30 mouse cellular contexts compared by ENCODE assay signal in the genomic region with DNA sequence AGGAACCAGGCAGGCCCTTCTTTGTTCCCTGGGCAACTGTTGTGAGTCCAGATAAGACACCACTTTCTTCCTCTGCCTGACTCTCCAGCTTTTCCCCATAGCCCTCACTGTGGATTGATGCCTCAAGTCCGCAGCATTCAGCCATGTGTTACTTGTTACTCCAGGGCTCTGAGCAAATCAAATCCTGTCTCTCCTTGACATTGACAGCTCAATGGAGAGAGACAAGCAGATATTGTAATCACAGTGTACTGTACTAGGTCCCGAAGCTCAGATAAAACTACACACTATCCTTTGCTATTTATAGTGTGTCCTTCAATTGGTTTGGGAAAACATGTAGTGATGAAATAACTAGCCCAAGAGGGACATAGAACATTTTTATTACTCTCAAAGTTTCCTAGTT.
DNase-seq lines count a peak whose midpoint lies in the region; ATAC-seq lines count a peak whose summit lies in the region.
"Had no signal": no experiment of that assay in that cellular context is flagged by ENCODE, and none has a peak within 500 bp of the region (broad histone marks: within the 10 kb centered on the region; RNA-seq: fewer than 3 reads in every experiment).

No protein-coding gene starts in this region.

- H3K4me1 ChIP-seq in heart, embryonic 11.5 days (ENCODE audit: control insufficient read depth, insufficient read depth, low read length) = no peaks in the 10 kb centered on the region
- no peaks in the 10 kb centered on the region for H3K4me1 ChIP-seq in hindbrain, embryonic 16.5 days (ENCODE audit: control insufficient read depth, insufficient read depth, low read depth, low read length)
- no peaks in the 10 kb centered on the region for H3K4me1 ChIP-seq in hindbrain, embryonic 14.5 days (replicated peaks; ENCODE audit: control insufficient read depth, insufficient read depth, low read length)
- no peaks in the 10 kb centered on the region; the same call in 1 of the 2 replicates for H3K4me1 ChIP-seq in neural tube, embryonic 15.5 days
- H3K4me1 ChIP-seq: forebrain, embryonic 10.5 days; forebrain, embryonic 15.5 days; hindbrain, embryonic 13.5 days; intestine, embryonic 15.5 days; liver, embryonic 13.5 days had no signal

- H3K27me3 ChIP-seq in heart, embryonic 11.5 days (ENCODE audit: control insufficient read depth, insufficient read depth, low read length) = no peaks in the 10 kb centered on the region
- H3K27me3 ChIP-seq in hindbrain, embryonic 16.5 days (replicated peaks; ENCODE audit: control insufficient read depth, insufficient read depth, low read length) = no peaks in the 10 kb centered on the region
- no peaks in the 10 kb centered on the region for H3K27me3 ChIP-seq in hindbrain, embryonic 14.5 days (ENCODE audit: control insufficient read depth, insufficient read depth, low read length)
- no peaks in the 10 kb centered on the region for H3K27me3 ChIP-seq in neural tube, embryonic 15.5 days (replicated peaks)
- H3K27me3 ChIP-seq: forebrain, embryonic 15.5 days; hindbrain, embryonic 13.5 days; intestine, embryonic 15.5 days; limb, embryonic 15.5 days; liver, embryonic 13.5 days had no signal

- H3K36me3 ChIP-seq in heart, embryonic 11.5 days (ENCODE audit: control insufficient read depth, insufficient read depth, low read length) = no peaks in the 10 kb centered on the region
- H3K36me3 ChIP-seq in hindbrain, embryonic 16.5 days (ENCODE audit: control insufficient read depth, insufficient read depth, low read length) = no peaks in the 10 kb centered on the region
- no peaks in the 10 kb centered on the region for H3K36me3 ChIP-seq in hindbrain, embryonic 14.5 days (replicated peaks; ENCODE audit: control insufficient read depth, insufficient read depth)
- no peaks in the 10 kb centered on the region for H3K36me3 ChIP-seq in neural tube, embryonic 15.5 days
- H3K36me3 ChIP-seq: forebrain, embryonic 10.5 days; forebrain, embryonic 15.5 days; hindbrain, embryonic 13.5 days; intestine, embryonic 15.5 days; limb, embryonic 15.5 days; liver, embryonic 13.5 days had no signal

- no peaks in the 10 kb centered on the region for H3K9me3 ChIP-seq in heart, embryonic 11.5 days (replicated peaks; ENCODE audit: control insufficient read depth, low read length)
- H3K9me3 ChIP-seq in hindbrain, embryonic 16.5 days (ENCODE audit: control insufficient read depth, low read length) = no peaks in the 10 kb centered on the region
- no peaks in the 10 kb centered on the region for H3K9me3 ChIP-seq in hindbrain, embryonic 14.5 days (ENCODE audit: control insufficient read depth, low read length)
- no peaks in the 10 kb centered on the region for H3K9me3 ChIP-seq in neural tube, embryonic 15.5 days (replicated peaks)
- H3K9me3 ChIP-seq: forebrain, embryonic 10.5 days; forebrain, embryonic 15.5 days; hindbrain, embryonic 13.5 days; intestine, embryonic 15.5 days; limb, embryonic 15.5 days; liver, embryonic 13.5 days had no signal

- 36% methylated on average over 2 of the region's 2 CpGs for WGBS in heart, embryonic 11.5 days (ENCODE audit: insufficient replicate concordance)
- 62% methylated on average over 2 of the region's 2 CpGs for WGBS in hindbrain, embryonic 16.5 days
- 67% methylated on average over 2 of the region's 2 CpGs for WGBS in hindbrain, embryonic 14.5 days
- whole genome bisulfite sequencing in neural tube, embryonic 15.5 days = 73% methylated on average over 2 of the region's 2 CpGs

- peak; percentile 4 for DNase-seq in adrenal gland, postnatal 10 days
- DNase-seq in adrenal gland, postnatal 36 days = no peak
- DNase-seq in heart, postnatal 4 days = no peak
- no peak for DNase-seq in hindbrain, embryonic 14.5 days (ENCODE audit: low spot score)
- DNase-seq in neural tube, embryonic 10.5 days (ENCODE audit: extremely low spot score, low spot score) = no peak
- DNase-seq: adrenal gland, adult 8-10 months; cerebellum, adult 11-12 months; cerebellum, adult 9-11 months; gastrocnemius, postnatal 25 days; heart, adult 11 months; kidney, adult 2 months; kidney, postnatal 36 days; liver, embryonic 13.5 days; lung, adult 18-20 months; right cerebral cortex, adult 18-20 months; spleen, adult 18-20 months; thymus, postnatal 14 days had no signal

- no peak overlapping the region for H3K9ac ChIP-seq in heart, embryonic 11.5 days (ENCODE audit: low read depth, low read length)
- no peak overlapping the region for H3K9ac ChIP-seq in hindbrain, embryonic 16.5 days (ENCODE audit: low read depth, low read length)
- H3K9ac ChIP-seq in hindbrain, embryonic 14.5 days = no peak overlapping the region
- no peak overlapping the region for H3K9ac ChIP-seq in neural tube, embryonic 15.5 days (replicated peaks)
- H3K9ac ChIP-seq: forebrain, embryonic 15.5 days; hindbrain, embryonic 13.5 days; intestine, embryonic 15.5 days; limb, embryonic 15.5 days; liver, embryonic 13.5 days had no signal

- 0 out of 2 replicates have a peak, but pooled peaks have one; percentile 49 for ATAC-seq in heart, embryonic 11.5 days (replicated peaks; ENCODE audit: insufficient number of reproducible peaks, low FRiP score, low TSS enrichment)
- peak; percentile 48; the same call in 1 of the 2 replicates for ATAC-seq in hindbrain, embryonic 16.5 days
- no peak for ATAC-seq in hindbrain, embryonic 14.5 days (ENCODE audit: low FRiP score)
- peak; percentile 21; the same call in 1 of the 2 replicates for ATAC-seq in neural tube, embryonic 15.5 days (ENCODE audit: low FRiP score)
- ATAC-seq: activated CD4-positive, CD25-positive, alpha-beta regulatory T cell, adult 4 months; forebrain, embryonic 15.5 days; intestine, embryonic 15.5 days; lung, postnatal 0 days had no signal

- no peak overlapping the region for H3K4me3 ChIP-seq in heart, embryonic 11.5 days (ENCODE audit: low read depth, low read length)
- H3K4me3 ChIP-seq in hindbrain, embryonic 16.5 days (ENCODE audit: low read length) = no peak overlapping the region
- H3K4me3 ChIP-seq in hindbrain, embryonic 14.5 days (replicated peaks; ENCODE audit: low read length) = no peak overlapping the region
- H3K4me3 ChIP-seq in neural tube, embryonic 15.5 days (replicated peaks) = no peak overlapping the region
- H3K4me3 ChIP-seq: forebrain, embryonic 10.5 days; forebrain, embryonic 15.5 days; hindbrain, embryonic 13.5 days; intestine, embryonic 15.5 days; layer of hippocampus, adult 2 months; left cerebral cortex, adult 2 months; limb, embryonic 15.5 days; liver, embryonic 13.5 days had no signal

- H3K4me2 ChIP-seq in heart, embryonic 11.5 days = no peak overlapping the region
- H3K4me2 ChIP-seq in hindbrain, embryonic 16.5 days (ENCODE audit: low read length) = no peak overlapping the region
- no peak overlapping the region for H3K4me2 ChIP-seq in hindbrain, embryonic 14.5 days (replicated peaks)
- H3K4me2 ChIP-seq in neural tube, embryonic 15.5 days = no peak overlapping the region
- H3K4me2 ChIP-seq: forebrain, embryonic 15.5 days; hindbrain, embryonic 13.5 days; intestine, embryonic 15.5 days; limb, embryonic 15.5 days; liver, embryonic 13.5 days had no signal

- no peak overlapping the region for H3K27ac ChIP-seq in heart, embryonic 11.5 days (ENCODE audit: low read depth, low read length)
- no peak overlapping the region for H3K27ac ChIP-seq in hindbrain, embryonic 16.5 days (ENCODE audit: low read depth, low read length)
- no peak overlapping the region for H3K27ac ChIP-seq in hindbrain, embryonic 14.5 days
- no peak overlapping the region for H3K27ac ChIP-seq in neural tube, embryonic 15.5 days (replicated peaks)
- H3K27ac ChIP-seq: forebrain, embryonic 10.5 days; forebrain, embryonic 15.5 days; hindbrain, embryonic 13.5 days; intestine, embryonic 15.5 days; layer of hippocampus, adult 2 months; left cerebral cortex, adult 2 months; limb, embryonic 15.5 days; liver, embryonic 13.5 days; macrophage had no signal
